Mouse (Mus musculus) CD4-positive naive resting alpha-beta T cell, adult 57 days (primary cell): ENCODE measurements around the gene Kcnk4. TPM values are rescaled to one million over a fixed set of nuclear protein-coding genes. Genes with fewer than 3 reads are reported as not detected.

ENCODE experiments used
- total RNA-seq: library from RNA; stranded (reverse); gene quantifications from one replicate; pipeline ENCODE4 v1.2.4, GENCODE M21; 2023

Gene Kcnk4
- total RNA-seq: not detected

DNA sequence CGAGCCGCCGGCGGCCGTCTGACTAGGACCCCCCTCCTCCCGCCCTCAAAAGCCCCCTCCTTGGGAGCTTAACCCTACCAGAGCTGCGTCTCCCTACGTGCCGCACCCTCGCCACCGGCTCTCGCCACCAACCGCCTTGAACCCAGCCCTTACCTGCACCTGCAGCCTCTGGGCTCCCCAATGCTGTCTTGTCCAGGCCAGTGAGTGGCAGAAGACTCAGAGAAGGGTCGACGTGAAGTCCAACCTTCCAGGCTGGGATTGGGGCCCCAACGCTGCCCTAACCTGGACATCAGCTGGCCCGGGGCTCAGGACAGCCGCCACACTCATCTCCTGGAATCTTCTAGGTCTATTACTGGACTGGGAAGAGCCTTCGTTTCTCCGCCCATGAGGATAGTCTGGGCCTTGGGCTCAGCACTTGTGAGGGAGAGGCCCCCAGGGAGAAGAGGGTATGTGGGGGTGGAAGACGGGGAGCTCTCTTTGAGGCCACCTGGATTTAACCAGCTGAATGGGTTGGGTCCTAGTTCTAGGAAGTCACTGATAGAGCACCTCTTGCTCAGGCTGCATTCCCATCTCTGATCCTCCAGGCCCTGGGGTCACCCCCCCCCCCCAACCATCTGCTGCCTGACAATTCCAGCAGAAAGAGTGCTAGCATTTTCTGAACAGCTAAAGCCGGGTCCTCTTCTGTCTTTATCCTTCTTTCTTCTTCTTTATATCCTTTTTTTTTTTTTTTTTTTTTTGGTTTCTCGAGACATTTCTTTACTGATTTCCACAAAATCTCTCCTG is at the start of gene Kcnk4:
Kcnk4 (minus strand) TSS at position 321 of the 783 bp plus-strand sequence.

DNA sequence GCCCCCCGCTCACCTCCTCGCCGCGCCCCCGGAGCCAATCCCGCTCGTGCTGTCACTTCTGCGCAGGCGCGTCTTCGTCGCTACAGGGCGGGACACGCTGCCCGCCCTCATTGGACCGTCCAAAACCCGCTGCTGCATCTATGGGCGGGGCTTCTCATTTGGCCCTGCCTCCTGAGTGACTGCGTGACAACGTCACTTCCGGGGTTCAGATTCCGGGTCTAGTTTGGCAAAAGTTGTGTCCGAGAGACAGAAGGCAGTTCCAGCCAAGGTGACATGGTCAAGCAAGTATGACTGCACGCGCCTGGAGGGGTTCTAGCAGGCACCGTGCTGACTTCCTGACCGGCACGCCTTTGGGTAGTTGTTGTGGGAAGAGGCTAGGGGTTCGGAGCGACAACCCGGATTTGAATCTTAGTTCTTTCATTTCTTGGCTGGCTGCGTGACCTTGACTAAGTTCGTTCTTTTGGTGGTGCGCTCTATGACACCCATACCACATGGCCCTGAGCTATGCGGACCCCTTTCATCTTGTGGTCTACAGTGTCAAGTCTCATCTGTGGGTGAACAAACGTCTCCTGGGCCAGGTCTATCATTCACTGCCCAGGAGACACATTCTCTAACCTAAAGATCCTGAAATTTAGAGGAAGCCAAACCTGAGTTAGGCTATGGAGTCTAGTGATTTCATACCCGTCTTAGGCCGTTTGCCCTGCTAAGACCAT is 46.2 kb upstream of the Kcnk4 start, which contains the start of gene Fkbp2:
Fkbp2 (minus strand) TSS at position 121 of the 713 bp plus-strand sequence.

DNA sequence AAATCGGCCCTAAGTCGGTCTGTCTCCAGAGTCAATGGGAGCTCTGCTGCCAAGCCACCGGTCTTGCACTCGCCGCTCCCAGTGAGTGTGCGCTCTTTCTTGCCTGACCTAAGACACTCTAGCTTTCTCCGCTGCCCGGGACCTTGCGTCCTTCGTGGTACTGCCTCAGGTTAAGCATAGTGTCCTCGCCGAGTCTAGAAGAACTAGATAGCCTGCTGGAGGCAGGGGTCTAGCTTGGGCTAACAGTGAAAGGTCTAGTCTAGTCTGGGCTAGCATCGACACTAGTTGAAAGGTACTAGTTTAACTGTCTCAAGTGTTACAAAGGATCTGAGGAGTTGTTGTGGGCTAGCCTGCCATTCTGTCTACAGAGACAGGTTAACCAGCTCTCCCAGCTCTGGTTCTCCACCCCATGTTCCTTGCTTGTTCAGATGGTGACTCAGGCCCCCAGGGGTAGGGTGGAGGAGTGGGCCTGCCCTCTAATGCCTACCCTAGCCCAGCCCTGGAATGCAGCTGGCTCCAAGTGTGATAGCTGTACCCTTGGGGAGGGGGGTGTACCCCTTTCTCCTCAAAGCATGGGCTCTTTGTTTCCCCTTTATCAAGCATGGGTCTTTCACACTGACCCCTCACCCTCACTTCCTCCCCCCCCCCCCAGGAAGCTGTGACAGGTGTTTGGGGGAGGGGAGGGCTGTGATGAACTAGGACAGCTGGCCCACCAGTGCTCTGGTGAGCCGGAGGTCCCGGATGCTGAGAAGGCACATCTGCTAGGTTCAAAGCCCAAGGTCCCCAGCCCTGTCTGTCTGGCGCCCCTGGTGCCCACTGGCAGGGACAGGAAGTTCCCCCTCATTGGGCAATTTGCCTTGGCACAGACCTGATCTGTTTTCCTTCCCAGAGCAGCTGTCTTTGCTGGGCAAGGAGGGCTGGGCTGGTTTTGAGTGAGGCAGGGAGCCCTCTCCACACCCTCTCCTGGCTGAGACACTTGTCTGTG is 41.5 kb upstream of the Kcnk4 start, which contains the start of gene Plcb3:
Plcb3 (minus strand) TSS at position 934 of the 985 bp plus-strand sequence.

DNA sequence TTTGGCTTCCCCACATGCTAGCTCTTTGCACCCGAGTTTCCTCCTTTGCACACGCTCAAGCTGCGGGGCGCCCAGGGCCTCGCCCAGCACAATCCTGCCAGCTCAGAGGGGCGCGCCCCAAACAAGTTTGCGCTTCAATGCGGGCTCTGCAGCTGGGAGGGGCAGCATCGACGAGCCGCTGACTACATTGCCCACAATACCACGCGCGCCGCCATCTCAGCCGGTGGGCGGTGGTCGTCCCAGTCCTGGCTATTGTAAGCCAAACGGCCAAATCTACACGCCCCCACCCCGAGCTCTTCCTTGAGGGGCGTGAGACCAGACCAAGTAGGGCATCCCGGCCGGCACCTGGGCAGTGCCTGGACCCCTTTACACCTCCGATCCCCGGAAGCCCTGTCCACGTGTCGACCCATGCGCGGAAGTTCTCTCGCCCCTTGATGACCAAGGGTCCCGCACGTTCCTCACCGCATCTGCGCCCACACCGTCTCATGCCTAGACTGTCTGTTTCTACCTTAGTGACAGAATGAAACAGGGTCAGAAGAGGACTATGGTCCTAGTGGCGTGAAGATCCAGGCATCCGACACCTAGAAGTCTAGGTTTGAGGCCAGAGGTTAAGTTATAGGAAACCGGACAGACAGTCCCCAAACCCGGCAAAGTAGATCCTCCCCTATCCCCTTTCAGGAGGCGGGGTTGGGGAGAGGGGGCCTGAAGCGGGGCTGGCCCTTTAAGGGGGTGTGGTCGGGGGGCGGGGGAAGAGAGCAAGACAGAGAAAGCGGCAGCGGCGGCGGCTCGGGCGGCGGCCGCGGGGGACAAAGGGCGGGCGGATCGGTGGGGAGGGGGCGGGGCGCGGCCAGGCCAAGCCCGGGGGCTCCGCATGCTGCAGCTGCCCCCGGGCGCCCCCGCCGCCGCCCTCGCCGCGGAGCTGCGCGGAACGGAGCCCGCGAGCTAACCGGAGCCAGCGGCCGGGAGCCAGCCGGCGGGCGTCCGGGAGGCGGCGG is 40.2 kb upstream of the Kcnk4 start, which contains the start of gene Ppp1r14b:
Ppp1r14b (plus strand) TSS at position 758 of the 995 bp plus-strand sequence.

DNA sequence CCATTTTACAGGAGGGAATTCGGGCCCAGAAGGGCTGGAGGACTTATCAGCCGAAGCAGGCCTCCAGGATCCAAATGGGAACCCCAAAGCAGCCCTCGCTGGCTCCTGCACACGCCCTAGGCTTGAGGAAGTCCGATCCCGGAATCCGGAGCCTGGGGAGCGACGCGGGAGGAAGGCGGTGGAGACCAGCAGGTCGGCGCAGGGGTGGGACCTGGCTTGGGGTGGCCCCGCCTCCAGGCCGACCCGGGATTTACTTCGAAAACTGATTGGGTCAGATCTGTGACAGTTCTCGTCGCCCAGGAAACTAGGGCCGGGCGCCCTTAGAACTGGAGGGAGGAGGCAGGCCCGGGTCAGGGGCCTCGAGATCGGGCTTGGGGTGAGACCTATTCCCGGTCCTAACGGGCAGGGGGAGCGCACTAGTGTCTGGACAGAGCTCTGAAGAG is 8.0 kb upstream of the Kcnk4 start, which contains the start of gene Gpr137:
Gpr137 (minus strand) TSS at position 232 of the 443 bp plus-strand sequence.

DNA sequence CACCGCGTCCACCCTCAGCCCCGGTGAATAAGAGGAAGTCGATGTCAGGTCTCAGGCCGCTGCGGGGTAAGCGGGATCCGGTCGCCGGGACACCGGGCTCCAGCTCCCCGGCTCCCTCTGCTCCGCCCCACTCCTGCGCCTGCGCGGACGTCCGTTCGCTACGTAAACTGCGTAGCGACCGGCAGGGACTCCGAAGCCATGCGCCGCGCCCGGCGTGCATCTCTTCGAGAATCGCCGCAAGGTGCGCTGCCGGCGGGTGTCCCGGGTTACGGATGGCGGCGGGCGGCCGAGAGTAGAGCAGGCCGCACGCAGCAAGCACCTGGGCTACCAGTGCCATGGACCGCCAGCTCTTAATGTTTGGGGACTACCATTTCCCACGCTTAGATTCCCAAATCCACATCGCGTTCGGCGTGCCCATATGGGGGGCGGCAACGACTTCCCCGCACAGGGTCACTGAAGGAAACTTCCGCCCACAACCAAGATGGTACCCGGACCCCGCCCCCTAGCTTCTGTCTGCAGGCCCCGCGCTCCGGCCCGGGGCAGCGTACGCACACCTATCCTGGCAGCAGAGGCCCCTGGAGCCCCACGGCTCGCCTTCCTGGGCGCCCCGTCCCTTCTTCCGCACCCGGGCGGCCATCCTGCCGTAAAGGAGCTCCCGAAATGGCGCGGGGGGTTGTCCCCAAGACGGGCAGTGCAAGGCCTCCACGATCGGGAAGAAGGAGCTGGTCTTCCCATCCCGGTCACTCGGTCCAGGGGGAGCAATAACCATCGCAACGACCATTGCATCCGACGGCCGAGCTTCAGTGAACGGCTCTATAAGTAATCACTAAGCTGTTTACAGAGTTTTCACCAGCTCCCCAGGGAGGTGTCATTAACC is 7.3 kb upstream of the Kcnk4 start, which contains the start of gene Bad:
Bad (plus strand) TSS at position 490 of the 877 bp plus-strand sequence.

DNA sequence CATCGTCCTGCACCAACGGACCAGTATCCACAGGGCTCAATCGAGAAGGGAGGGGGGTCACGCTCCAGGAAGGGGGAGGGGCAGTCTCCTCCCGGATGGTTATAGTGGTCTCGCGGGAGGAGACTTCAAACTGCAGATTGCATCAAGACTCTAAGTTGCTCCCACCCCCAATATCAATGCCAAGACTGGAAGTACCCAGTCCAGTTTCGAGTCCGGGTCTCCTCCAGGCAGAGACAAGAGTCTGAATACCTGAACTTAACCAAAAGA is 9.1 kb downstream of the Kcnk4 start, which contains the start of gene Catsperz:
Catsperz (minus strand) TSS at position 74 of the 267 bp plus-strand sequence.

DNA sequence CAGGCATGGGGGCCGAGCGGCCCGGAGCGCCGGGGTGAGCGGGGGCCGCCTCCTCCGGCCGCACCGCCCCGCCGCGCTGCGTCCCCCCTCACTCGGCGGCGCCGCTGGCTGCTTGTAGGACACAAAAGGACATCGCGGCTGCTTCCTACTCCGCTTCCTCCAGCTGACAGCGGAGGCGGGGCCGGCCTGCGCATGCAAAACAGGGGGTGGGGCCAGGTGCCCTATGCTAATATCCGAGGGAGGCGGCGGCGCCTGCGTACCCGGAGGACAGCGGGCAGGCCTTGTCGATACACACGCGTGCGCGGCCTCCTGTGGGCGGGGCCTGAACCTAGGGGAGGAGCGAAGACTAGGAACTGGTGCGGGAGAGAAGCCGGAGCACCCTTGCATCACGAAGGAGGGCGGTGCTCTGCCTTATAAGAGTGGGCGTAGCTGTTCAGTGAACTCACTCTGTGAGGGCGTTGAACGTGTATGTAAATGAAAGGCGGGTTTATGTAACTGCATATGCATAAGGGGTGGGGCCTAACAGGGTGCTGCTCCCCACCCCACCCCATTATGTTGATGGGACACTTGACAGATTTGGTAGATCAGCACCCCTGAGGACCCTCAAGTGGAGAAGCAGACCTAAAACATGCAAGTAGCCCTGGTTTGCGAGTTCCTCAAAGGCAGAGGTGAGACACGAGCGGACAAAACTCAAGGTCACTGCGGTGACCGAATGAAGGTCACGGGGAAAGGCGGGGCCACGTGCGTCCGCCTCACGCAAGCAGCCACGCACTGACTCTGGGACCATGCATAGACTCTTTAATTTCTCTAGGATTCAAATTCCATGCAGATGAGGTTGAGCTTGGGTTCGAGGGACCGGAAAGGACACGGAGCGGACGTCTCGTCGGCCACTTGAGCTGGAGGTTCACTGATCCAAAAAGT is 12.4 kb downstream of the Kcnk4 start, which contains the start of gene Esrra:
Esrra (minus strand) TSS at position 167 of the 921 bp plus-strand sequence.

DNA sequence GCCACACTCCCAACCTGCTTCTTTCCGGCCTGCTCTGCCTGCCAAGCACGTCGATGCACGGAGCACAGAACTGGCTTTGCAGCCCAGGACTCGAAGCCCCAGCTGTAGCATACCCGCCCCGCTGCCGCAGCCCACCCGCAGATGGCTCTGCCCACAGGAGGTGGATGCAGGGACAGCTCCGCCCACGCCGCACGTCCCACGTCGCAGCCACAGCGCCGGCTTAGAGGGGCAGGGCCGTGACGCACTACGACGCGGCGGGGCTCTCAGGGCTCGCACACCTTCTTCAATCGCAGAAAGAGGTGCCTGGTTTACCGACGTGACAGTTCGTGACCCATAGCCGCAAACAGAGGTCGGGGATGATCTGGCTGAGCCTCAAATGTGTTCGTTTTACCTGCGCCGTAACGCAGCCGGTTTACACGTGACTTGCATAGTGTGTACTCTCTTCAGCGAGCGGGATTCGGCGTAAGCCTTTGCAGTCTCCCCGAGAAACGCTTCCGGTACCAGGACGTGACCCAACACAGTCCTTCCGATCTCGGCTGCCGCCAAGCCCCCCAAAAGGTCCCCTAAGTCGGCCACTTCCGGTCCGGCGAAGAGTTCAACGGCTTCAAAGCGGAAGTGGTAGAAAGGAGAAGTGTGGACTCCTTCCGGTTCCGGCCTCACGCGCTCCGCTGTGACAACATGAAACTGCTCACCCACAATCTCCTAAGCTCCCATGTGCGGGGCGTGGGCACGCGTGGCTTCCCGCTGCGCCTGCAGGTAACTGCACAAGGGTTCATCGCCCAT is 24.6 kb downstream of the Kcnk4 start, which contains the start of the genes Trmt112 and Prdx5:
Trmt112 (plus strand) TSS at position 192 of the 783 bp plus-strand sequence.
Prdx5 (minus strand) TSS at position 600 of the 783 bp plus-strand sequence.

Other genes starting within 250 kb of the Kcnk4 start
- gene Rps6ka4, start 93.9 kb downstream of the Kcnk4 start, total RNA-seq: 28.9 TPM
- 98.6 TPM for gene Ccdc88b, start 76.3 kb downstream of the Kcnk4 start, total RNA-seq
- gene Trmt112, start 24.8 kb downstream of the Kcnk4 start, total RNA-seq: 122 TPM
- gene Prdx5, start 24.4 kb downstream of the Kcnk4 start, total RNA-seq: 72.4 TPM
- gene Esrra, start 12.7 kb downstream of the Kcnk4 start, total RNA-seq: 32.5 TPM
- gene Catsperz, start 9.1 kb downstream of the Kcnk4 start, total RNA-seq: not detected
- gene Bad, start 7.3 kb upstream of the Kcnk4 start, total RNA-seq: 8.7 TPM
- 9.8 TPM for gene Gpr137, start 8.0 kb upstream of the Kcnk4 start, total RNA-seq
- gene Ppp1r14b, start 40.5 kb upstream of the Kcnk4 start, total RNA-seq: 128 TPM
- 9.6 TPM for gene Plcb3, start 42.0 kb upstream of the Kcnk4 start, total RNA-seq
- gene Fkbp2, start 46.0 kb upstream of the Kcnk4 start, total RNA-seq: 20.2 TPM
- 8.7 TPM for gene Vegfb, start 53.1 kb upstream of the Kcnk4 start, total RNA-seq
- gene Dnajc4, start 58.1 kb upstream of the Kcnk4 start, total RNA-seq: 29.2 TPM
- 5.4 TPM for gene Nudt22, start 61.6 kb upstream of the Kcnk4 start, total RNA-seq
- gene Trpt1, start 61.6 kb upstream of the Kcnk4 start, total RNA-seq: 3.8 TPM
- gene Fermt3, start 85.0 kb upstream of the Kcnk4 start, total RNA-seq: 189 TPM
- gene Stip1, start 105.5 kb upstream of the Kcnk4 start, total RNA-seq: 103 TPM
- 15.5 TPM for gene Macrod1, start 122.3 kb upstream of the Kcnk4 start, total RNA-seq
- gene Flrt1, start 171.2 kb upstream of the Kcnk4 start, total RNA-seq: 0.30 TPM